Mouse (Mus musculus): ENCODE measurements around the gene Nxph3.
"Not testable (repeated sequence)": the region's sequence is repeated elsewhere in the genome, so short reads cannot be mapped to it uniquely, and the experiment has no call there.

Gene Nxph3

GRCm38 (mm10) chr11:95517162-95517561 is 2.8 kb upstream of the Nxph3 start:
- DNase-seq: no peak

DNA sequence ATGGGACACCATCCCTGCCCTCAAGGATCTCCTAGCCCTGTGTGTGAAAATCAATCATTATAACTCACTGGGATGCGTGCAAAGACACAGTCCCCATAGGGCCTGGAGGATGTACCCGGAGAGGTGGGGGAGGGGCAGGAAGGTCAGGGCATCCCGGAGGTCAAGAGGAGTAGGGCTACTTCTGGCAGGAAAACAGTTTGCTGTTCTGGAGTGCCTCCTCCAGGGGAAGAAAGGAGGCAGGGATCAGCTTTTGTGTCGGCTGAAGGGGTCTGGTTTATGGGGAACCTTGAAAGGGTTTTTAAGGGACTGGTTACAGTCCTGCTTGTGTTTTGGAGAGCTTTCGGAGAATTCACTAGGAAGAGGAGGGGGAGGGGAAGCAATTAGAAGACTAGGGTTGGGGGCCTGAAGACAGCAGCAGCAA is 2.1 kb upstream of the Nxph3 start:
- DNase-seq: peak; percentile 54 to 63

GRCm38 (mm10) chr11:95515376-95516323 is 1.3 kb upstream of the Nxph3 start:
- no peak for DNase-seq

DNA sequence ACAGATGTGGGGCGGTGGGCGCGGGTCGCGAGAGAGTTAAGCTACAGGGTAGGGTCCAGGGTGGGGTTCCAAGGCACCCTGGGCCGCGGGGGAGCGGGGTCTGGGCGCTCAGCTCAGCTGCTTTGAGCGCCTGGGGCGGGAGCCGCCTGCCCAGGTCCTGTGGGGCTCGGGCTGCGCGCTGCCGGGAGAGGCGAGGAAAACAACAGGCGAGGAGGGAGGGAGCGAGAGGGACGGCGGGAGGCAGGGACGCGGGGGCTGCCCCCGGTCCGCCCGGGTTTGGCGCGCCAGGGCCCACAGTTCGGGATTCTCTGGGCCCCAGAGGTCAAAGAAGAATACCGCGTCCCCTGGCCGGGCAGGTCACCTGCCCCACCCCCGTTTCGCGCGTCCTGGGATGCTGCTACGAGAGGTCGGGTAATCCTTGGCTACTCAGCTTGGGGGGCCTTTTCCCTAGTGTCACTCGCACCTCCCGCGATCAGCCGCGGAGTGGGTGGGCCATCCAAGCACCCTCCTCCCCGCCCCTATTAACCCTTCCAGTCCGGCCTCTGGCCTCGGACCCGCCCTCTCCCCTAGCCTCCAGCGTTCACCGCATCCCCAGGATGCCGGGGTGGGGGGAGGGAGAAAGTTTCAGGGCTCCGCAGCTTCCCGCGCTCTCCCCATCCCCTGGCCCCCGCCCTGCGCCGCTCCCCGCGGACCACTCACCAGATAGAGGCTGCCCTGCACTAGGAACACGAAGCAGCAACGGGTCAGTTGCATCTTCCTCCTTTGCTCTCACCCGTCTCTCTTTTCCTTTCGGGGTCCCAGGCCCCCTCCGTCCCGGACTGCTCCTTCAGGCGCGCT is 691 bp downstream of the Nxph3 start:
- DNase-seq: peak; percentile 46 to 61

- DNase-seq: no peak
These were observed 2.0 kb downstream of the Nxph3 start for GRCm38 (mm10) chr11:95512383-95512782.

- DNase-seq: no peak
These were observed 2.5 kb downstream of the Nxph3 start for GRCm38 (mm10) chr11:95511919-95512318.

DNA sequence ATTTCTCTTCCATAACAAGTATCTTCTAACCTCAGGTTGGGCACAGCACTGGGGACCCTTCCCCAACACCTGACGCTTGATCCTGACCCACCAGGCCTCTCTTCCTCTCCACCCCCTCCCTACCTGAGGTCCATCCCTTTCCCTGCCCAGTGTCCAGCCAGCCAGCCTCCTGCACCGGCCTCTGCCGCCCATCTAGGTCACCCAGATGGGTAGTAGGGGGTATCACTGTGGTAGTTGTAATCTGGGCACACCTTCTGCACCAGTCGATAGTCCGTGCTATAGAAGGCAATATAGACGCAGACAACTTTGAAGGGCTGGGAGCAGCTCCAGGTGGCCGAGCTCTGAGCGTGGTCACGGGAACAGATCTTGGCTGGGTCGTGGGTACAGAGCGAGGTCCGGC is 3.7 kb downstream of the Nxph3 start:
- DNase-seq: no peak

- DNase-seq: no peak
These were observed 5.1 kb downstream of the Nxph3 start for GRCm38 (mm10) chr11:95509126-95509717.

DNA sequence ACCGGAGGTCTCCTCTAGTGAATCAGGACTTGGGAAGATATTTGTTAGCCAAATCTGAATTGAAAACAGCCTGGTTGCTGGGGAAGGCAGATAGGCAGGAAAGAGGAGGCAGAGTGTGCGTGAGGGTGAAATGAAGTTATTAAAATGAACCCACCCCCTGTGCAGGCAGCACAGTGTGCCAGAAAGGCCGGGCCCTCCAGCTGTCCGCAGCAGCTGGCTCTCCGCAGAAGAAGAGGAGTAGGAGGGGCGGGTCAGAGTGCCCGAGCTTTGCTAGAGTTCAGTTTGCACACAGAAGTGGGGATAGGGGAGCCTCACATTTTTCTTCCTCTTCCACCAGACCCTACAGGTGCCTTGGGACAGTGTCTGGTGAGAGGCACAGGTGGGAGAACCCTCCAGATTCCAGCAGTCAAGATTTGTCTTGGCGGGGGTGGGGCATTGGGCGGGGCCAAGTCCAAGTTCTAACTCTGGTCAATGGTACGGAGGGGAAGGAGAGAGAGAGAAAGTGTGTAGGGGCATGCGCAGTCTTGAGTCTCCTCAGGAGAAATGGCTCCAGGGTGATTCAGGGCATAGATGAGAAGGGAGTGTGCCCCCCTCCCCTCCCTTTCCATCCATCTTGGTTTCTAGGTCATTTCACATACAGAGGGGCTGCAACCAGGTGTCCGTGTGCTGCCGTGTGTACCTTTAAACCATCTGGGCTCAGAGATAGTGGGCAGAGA is 6.0 kb downstream of the Nxph3 start:
- peak; percentile 51 to 67 for DNase-seq

GRCm38 (mm10) chr11:95507785-95508184 is 6.6 kb downstream of the Nxph3 start:
- DNase-seq: no peak

DNA sequence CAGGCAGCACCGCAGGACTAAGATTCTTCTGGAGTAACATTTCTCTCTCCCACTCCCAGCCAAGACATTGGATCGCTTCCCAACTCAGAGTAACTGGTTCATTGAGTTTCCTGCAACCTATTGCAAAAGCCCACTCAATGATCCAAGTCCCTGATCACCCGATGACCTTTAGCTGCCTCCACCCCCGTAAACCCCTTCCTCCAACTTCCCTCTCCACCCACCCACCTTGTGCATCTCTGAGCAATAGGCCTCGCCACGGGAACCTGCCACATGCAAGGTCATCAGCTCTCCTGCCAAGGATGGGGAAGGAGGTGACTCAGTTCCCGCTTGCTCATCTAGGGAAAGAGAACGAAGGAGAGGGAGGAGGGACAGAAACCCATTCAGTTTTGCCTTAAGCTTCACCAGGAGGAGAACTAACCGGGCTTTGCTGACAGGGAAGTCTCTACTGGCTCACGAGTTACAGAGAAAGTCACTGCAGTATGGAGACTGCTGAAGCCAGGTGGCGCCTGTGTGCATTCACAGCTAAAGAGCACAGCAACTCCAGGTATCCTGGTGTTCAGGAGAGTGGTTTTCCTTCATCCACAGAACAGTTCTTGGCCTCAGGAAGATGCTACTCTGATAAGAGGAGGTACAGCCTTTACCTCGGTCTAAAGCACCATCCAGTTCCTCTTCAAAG is 7.2 kb downstream of the Nxph3 start:
- DNase-seq: peak; percentile 43 to 47

- peak; percentile 54 to 60 for DNase-seq
These were observed 10.1 kb downstream of the Nxph3 start for GRCm38 (mm10) chr11:95504271-95504731.

- peak in 1 of 2 experiments; percentile 52 for DNase-seq
These were observed 10.7 kb downstream of the Nxph3 start for GRCm38 (mm10) chr11:95503581-95504180.

GRCm38 (mm10) chr11:95501826-95502225 is 12.5 kb downstream of the Nxph3 start:
- DNase-seq: not testable (repeated sequence)

GRCm38 (mm10) chr11:95500836-95501235 is 13.5 kb downstream of the Nxph3 start:
- DNase-seq: no peak

DNA sequence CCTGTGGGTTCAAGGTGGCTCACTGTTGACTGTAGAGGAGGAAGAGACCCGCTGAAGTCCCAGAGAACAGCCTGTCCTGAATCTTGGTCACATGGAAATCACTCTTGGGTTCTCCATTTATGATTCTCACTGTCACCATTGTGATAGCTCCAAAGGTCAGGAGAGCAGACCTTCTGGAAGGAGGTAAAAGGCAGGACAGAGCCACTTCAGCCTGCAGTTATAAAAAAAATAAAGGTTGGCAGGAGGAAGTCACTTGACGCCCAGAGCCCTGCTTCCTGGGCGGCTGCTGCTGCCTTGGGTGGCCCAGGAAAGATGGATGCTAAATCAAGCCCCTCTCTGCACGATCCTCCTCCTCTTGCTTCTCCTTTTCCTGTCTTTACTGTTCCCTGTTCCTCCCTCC is 14.0 kb downstream of the Nxph3 start:
- no peak for DNase-seq

DNA sequence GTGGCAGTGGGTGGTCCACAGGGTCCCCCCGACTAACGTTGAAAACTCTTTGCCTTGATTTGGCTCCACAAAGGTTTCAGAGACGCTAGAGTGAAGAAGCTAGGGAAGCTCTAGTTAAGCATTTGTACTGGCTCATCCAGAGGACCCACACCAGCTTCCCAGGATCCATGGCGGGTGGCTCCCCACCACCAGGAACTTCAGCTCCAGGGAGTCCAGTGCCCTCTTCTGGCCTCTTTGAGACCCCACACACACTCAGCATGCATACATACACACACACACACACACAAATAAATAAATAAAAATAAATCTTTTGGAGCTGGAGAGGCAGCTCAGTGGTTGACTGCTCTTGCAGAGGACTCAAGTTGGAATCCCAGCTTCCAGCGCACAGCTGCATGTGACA is 16.4 kb downstream of the Nxph3 start:
- DNase-seq: no peak

DNA sequence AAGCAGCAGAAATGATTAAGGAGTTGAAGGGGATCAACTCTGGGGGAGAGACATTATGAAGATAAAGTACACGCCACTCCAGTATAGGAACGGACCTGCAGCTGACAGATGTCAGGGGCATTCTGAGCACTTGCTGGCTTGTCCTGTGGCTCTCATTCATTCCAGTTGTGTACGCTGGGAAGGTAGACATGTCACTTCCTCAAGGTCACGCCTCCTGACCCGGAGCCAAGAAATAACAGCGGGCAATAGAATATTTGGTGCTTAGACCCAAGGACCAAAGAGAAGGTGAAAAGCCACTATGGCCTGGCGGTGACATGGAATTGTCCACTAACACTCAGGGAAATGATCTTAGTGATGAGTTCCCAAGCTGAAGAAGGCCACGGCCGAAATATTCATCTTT is 18.5 kb downstream of the Nxph3 start:
- DNase-seq: no peak

- no peak for DNase-seq
These were observed 20.0 kb downstream of the Nxph3 start for GRCm38 (mm10) chr11:95494374-95494773.

GRCm38 (mm10) chr11:95493950-95494349 is 20.4 kb downstream of the Nxph3 start:
- DNase-seq: no peak

DNA sequence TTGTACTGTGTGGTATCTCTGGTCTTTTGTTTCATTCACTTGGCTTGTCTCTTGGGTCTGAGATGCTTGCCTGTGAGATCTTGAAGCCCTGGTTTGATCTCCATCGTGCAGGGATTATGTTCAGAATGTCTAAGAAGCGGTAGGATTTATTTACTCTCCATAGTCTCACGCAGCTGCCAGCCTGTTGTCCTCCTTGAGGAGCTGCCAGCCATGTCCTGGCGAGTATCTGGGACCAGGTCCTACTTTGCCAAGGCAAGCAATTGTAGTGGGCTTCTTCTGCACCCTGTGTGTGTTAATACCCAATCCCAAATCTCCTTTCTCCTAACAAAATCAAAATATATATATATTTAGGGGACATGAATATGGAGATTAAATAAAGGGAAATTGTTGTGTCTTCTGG is 21.4 kb downstream of the Nxph3 start:
- DNase-seq: no peak

Data from kidney, postnatal 4 days (tissue).